Comparison of ENCODE assay signal across 29 mouse cellular contexts in the genomic region with DNA sequence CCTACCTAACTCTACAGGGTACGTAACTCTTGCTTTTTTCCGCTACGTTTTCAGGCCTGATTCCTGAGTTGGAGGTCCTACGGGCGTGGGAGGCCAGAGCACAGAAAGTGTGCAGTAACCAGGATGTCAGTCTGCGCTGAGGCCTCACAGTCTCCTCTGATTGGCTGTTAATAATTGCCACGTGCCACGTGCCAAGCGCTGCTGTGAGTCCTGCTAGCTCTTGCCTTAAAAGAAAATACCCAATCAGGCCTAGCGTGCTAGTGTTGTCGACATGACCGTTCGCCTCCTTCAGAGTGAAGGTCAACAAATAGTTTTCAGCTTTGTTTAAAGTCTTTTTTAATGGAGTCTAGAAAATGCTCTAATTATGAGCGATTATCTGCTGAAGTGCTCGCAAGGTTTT. TPM values are rescaled to one million over a fixed set of nuclear protein-coding genes. Genes with fewer than 3 reads are reported as not detected.
DNase-seq lines count a peak whose midpoint lies in the region; ATAC-seq and TF ChIP-seq lines count a peak whose summit lies in the region.
"Had no signal": no experiment of that assay in that cellular context is flagged by ENCODE, and none has a peak within 500 bp of the region (broad histone marks: within the 10 kb centered on the region; RNA-seq: fewer than 3 reads in every experiment).

No protein-coding gene starts in this region.

- TF ChIP-seq POLR2A in brain, embryonic 14.5 days (IDR thresholded peaks at IDR 0.05; ENCODE audit: borderline replicate concordance, extremely low read depth, insufficient read depth, insufficient read length, poor library complexity, severe bottlenecking), result no peak

- ATAC-seq in forebrain, embryonic 15.5 days (replicated peaks), result 0 out of 2 replicates have a peak, but pooled peaks have one; percentile 26
- peak; percentile 31; the same call in 1 of the 2 replicates for ATAC-seq in embryonic facial prominence, embryonic 11.5 days (replicated peaks; ENCODE audit: insufficient number of reproducible peaks, low FRiP score, low TSS enrichment, low read depth)
- ATAC-seq: activated CD4-positive, CD25-positive, alpha-beta regulatory T cell, adult 4 months; CD4-positive, CD25-positive, alpha-beta regulatory T cell, adult 4 months; hindbrain, embryonic 16.5 days; intestine, embryonic 16.5 days had no signal

- H3K4me1 ChIP-seq in forebrain, embryonic 15.5 days, result no peaks in the 10 kb centered on the region
- peaks cover 15% of the 10 kb centered on the region for H3K4me1 ChIP-seq in forebrain, embryonic 10.5 days
- 0 out of 2 replicates have a peak, but pooled peaks cover 2% of the 10 kb centered on the region for H3K4me1 ChIP-seq in embryonic facial prominence, embryonic 11.5 days (ENCODE audit: control insufficient read depth, insufficient read depth, low read length)
- H3K4me1 ChIP-seq: hindbrain, embryonic 13.5 days had no signal

- H3K27ac ChIP-seq in forebrain, embryonic 15.5 days (replicated peaks), result no peak overlapping the region
- H3K27ac ChIP-seq in forebrain, embryonic 10.5 days, result no peak overlapping the region
- H3K27ac ChIP-seq in embryonic facial prominence, embryonic 11.5 days (replicated peaks; ENCODE audit: low read depth, low read length), result no peak overlapping the region
- H3K27ac ChIP-seq: embryonic facial prominence, embryonic 13.5 days; gastrocnemius, adult 2 months; heart, embryonic 15.5 days; hindbrain, embryonic 10.5 days; hindbrain, embryonic 13.5 days had no signal

- no peak overlapping the region for H3K4me2 ChIP-seq in forebrain, embryonic 15.5 days (replicated peaks)
- no peak overlapping the region for H3K4me2 ChIP-seq in embryonic facial prominence, embryonic 11.5 days (ENCODE audit: low read depth, low read length)
- H3K4me2 ChIP-seq: embryonic facial prominence, embryonic 13.5 days; heart, embryonic 12.5 days; heart, embryonic 15.5 days; hindbrain, embryonic 13.5 days had no signal

- no peaks in the 10 kb centered on the region for H3K9me3 ChIP-seq in forebrain, embryonic 15.5 days
- H3K9me3 ChIP-seq in forebrain, embryonic 10.5 days, result no peaks in the 10 kb centered on the region
- H3K9me3 ChIP-seq in embryonic facial prominence, embryonic 11.5 days (replicated peaks; ENCODE audit: control insufficient read depth, low read length), result no peaks in the 10 kb centered on the region
- H3K9me3 ChIP-seq: embryonic facial prominence, embryonic 13.5 days; heart, embryonic 12.5 days; heart, embryonic 15.5 days; hindbrain, embryonic 10.5 days; hindbrain, embryonic 13.5 days had no signal

- no peaks in the 10 kb centered on the region for H3K27me3 ChIP-seq in forebrain, embryonic 15.5 days
- H3K27me3 ChIP-seq in forebrain, embryonic 10.5 days (ENCODE audit: poor library complexity, severe bottlenecking), result no peaks in the 10 kb centered on the region
- H3K27me3 ChIP-seq in embryonic facial prominence, embryonic 11.5 days (ENCODE audit: control insufficient read depth, insufficient read depth, low read length), result no peaks in the 10 kb centered on the region
- H3K27me3 ChIP-seq: embryonic facial prominence, embryonic 13.5 days; heart, embryonic 12.5 days; heart, embryonic 15.5 days; hindbrain, embryonic 13.5 days had no signal

- TF ChIP-seq CTCF in brain, embryonic 14.5 days (IDR thresholded peaks at IDR 0.05; ENCODE audit: borderline replicate concordance, extremely low read depth, insufficient read depth, insufficient read length), result no peak

- no peak for DNase-seq in forebrain, embryonic 10.5 days (ENCODE audit: extremely low spot score, low spot score)
- peak; percentile 24 for DNase-seq in brain, embryonic 14.5 days (ENCODE audit: low read depth)
- DNase-seq in embryonic facial prominence, embryonic 11.5 days (ENCODE audit: low spot score), result peak; percentile 39
- DNase-seq in left cerebral cortex, postnatal 4 days, result no peak
- DNase-seq in urinary bladder, postnatal 25 days (ENCODE audit: low spot score), result no peak
- DNase-seq: adrenal gland, adult 8-10 months; adrenal gland, postnatal 25 days; cerebellum, adult 18-20 months; cerebellum, adult 9-10 months; cerebellum, postnatal 14 days; gastrocnemius, adult 2 months; gastrocnemius, postnatal 14 days; heart, adult 18-20 months; heart, postnatal 10 days; heart, postnatal 36 days; kidney, adult 18-20 months had no signal

- intact Hi-C loops in left cerebral cortex, postnatal 4 days (cut with DNase I), result no loop called here

- no peak overlapping the region for H3K9ac ChIP-seq in forebrain, embryonic 15.5 days (replicated peaks)
- H3K9ac ChIP-seq in embryonic facial prominence, embryonic 11.5 days (replicated peaks; ENCODE audit: low read length), result no peak overlapping the region
- H3K9ac ChIP-seq: embryonic facial prominence, embryonic 13.5 days; heart, embryonic 12.5 days; heart, embryonic 15.5 days; hindbrain, embryonic 13.5 days had no signal

- H3K36me3 ChIP-seq in forebrain, embryonic 15.5 days, result no peaks in the 10 kb centered on the region
- H3K36me3 ChIP-seq in forebrain, embryonic 10.5 days (replicated peaks), result no peaks in the 10 kb centered on the region
- no peaks in the 10 kb centered on the region for H3K36me3 ChIP-seq in embryonic facial prominence, embryonic 11.5 days (replicated peaks; ENCODE audit: control insufficient read depth, insufficient read depth, low read depth, low read length)
- H3K36me3 ChIP-seq: embryonic facial prominence, embryonic 13.5 days; heart, embryonic 12.5 days; heart, embryonic 15.5 days; hindbrain, embryonic 10.5 days; hindbrain, embryonic 13.5 days had no signal

- WGBS in forebrain, embryonic 15.5 days, result 70% methylated on average over 15 of the region's 15 CpGs
- whole genome bisulfite sequencing in forebrain, embryonic 10.5 days, result 86% methylated on average over 15 of the region's 15 CpGs
- whole genome bisulfite sequencing in embryonic facial prominence, embryonic 11.5 days, result 57% methylated on average over 15 of the region's 15 CpGs

- no peak overlapping the region for H3K4me3 ChIP-seq in forebrain, embryonic 15.5 days
- H3K4me3 ChIP-seq in forebrain, embryonic 10.5 days, result no peak overlapping the region
- no peak overlapping the region for H3K4me3 ChIP-seq in embryonic facial prominence, embryonic 11.5 days (ENCODE audit: low read depth, low read length)
- H3K4me3 ChIP-seq: embryonic facial prominence, embryonic 13.5 days; erythroblast, embryonic 14.5 days; gastrocnemius, adult 2 months; heart, embryonic 12.5 days; heart, embryonic 15.5 days; hindbrain, embryonic 10.5 days; hindbrain, embryonic 13.5 days had no signal

RNA-seq across cellular contexts. Expression of gene Zfp831, which starts 46.9 kb away (rescaled TPM):
- not detected in 2 replicates for polyA plus RNA-seq in forebrain, embryonic 15.5 days (2015; fragmentation: Nextera tagmentation; extraction: Ambion mirVana)
- polyA plus RNA-seq in forebrain, embryonic 10.5 days (2016; fragmentation: Nextera tagmentation; extraction: Ambion mirVana), result 0.01 TPM in 1 of 2 replicates, not detected in the other
- polyA plus RNA-seq in brain, embryonic 14.5 days (2012; rRNA removed), result 0.01 TPM in 2 replicates
- polyA plus RNA-seq in embryonic facial prominence, embryonic 11.5 days (2014; fragmentation: Nextera tagmentation; extraction: Ambion mirVana), result 0.08 TPM in 1 of 2 replicates, not detected in the other
- total RNA-seq in left cerebral cortex, postnatal 4 days (2021), result under 1 TPM; 0.30 to 0.52 TPM
- total RNA-seq: ES-E14; gastrocnemius, adult 2 months had no signal
- polyA plus RNA-seq: C2C12; erythroblast, embryonic 14.5 days; heart, embryonic 12.5 days; hindbrain, embryonic 10.5 days; hindbrain, embryonic 13.5 days; hindbrain, embryonic 16.5 days had no signal

Comparison
In these comparisons a context has a peak if more than half of its experiments do, and no peak if none do; other contexts are left out.
1. DNase-seq: peak in brain, embryonic 14.5 days (single experiment) and embryonic facial prominence, embryonic 11.5 days (single experiment); none in forebrain, embryonic 10.5 days (single experiment), left cerebral cortex, postnatal 4 days (single experiment) and urinary bladder, postnatal 25 days (single experiment).